Mouse (Mus musculus) large intestine, adult 2 months (tissue): ENCODE measurements around the gene Rhbdd1. TPM values are rescaled to one million over a fixed set of nuclear protein-coding genes. Genes with fewer than 3 reads are reported as not detected.

Source experiments
- DNase-seq: peaks from one replicate; pipeline ENCODE4 v3.0.0-alpha.2; 2012; ENCODE audit warnings: low read depth, low spot score
- WGBS: fragments of 180-500 bp; shearing (Covaris S2); methylation state at CpG from one replicate; pipeline ENCODE4 v1.1.7; 2018; 5-methylcytosine and 5-hydroxymethylcytosine counted together
- polyA plus RNA-seq: library from polyadenylated mRNA; depleted of rRNA; stranded (reverse); fragments of >200 nt; gene quantifications from 2 replicates; pipeline ENCODE4 v1.2.3, GENCODE M21; 2012; rRNA removed

Rhbdd1 gene
- polyA plus RNA-seq, 1 experiment = 7.8 TPM

- WGBS = 92% methylated on average over 10 of the region's 10 CpGs
- DNase-seq = no peak
These were observed 154.4 kb downstream of the Rhbdd1 start for GRCm38 (mm10) chr1:82470516-82471225.

- no peak for DNase-seq
These were observed 157.2 kb downstream of the Rhbdd1 start for GRCm38 (mm10) chr1:82473467-82473866.

GRCm38 (mm10) chr1:82474461-82474961, 158.3 kb downstream of the Rhbdd1 start:
- WGBS = 24% methylated on average over 4 of the region's 4 CpGs
- DNase-seq = no peak

GRCm38 (mm10) chr1:82475254-82475653, 159.0 kb downstream of the Rhbdd1 start:
- WGBS = 77% methylated on average over 5 of the region's 5 CpGs
- DNase-seq = no peak

GRCm38 (mm10) chr1:82475821-82476220, 159.6 kb downstream of the Rhbdd1 start:
- no peak for DNase-seq
- 76% methylated on average over 4 of the region's 4 CpGs for WGBS

GRCm38 (mm10) chr1:82476256-82476655, 160.0 kb downstream of the Rhbdd1 start:
- no peak for DNase-seq
- 44% methylated on average over 11 of the region's 11 CpGs for WGBS

- DNase-seq = no peak
- 37% methylated on average over 9 of the region's 9 CpGs for WGBS
These were observed 160.5 kb downstream of the Rhbdd1 start for GRCm38 (mm10) chr1:82476746-82477145.

- 85% methylated on average over 12 of the region's 12 CpGs for WGBS
- no peak for DNase-seq
These were observed 163.6 kb downstream of the Rhbdd1 start for GRCm38 (mm10) chr1:82479696-82480487.

GRCm38 (mm10) chr1:82482371-82482770, 166.1 kb downstream of the Rhbdd1 start:
- DNase-seq = no peak
- 71% methylated on average over 7 of the region's 7 CpGs for WGBS

GRCm38 (mm10) chr1:82486371-82486770, 170.1 kb downstream of the Rhbdd1 start:
- no peak for DNase-seq
- 74% methylated on average over 4 of the region's 4 CpGs for WGBS

GRCm38 (mm10) chr1:82491954-82492353, 175.7 kb downstream of the Rhbdd1 start:
- 81% methylated on average over 2 of the region's 2 CpGs for WGBS
- DNase-seq = no peak

Other genes starting within 250 kb of the Rhbdd1 start
- gene Gm9747, start 83.3 kb upstream of the Rhbdd1 start, polyA plus RNA-seq = not detected in 2 replicates
- 0.82 and 1.4 TPM in 2 replicates for gene Irs1, start 25.0 kb upstream of the Rhbdd1 start, polyA plus RNA-seq